Mouse (Mus musculus) MEL (cell line): ENCODE measurements around the gene Ap2b1.

Experiments used
- CTCF ChIP-seq, 3 experiments: IDR thresholded peaks in 2 of 3; conservative IDR thresholded peaks in 1 of 3; 2 replicates each; pipeline ENCODE4 v1.5.1; 2011 to 2012; ENCODE audit warnings: low read length in 3 of 3, low read depth in 2 of 3, mild to moderate bottlenecking in 2 of 3, improper control_type of control experiment in 1 of 3, inconsistent platforms in 1 of 3, mixed read lengths in 1 of 3, moderate library complexity in 1 of 3; ENCODE audit not compliant: control insufficient read depth in 1 of 3, insufficient read depth in 1 of 3, poor library complexity in 1 of 3, severe bottlenecking in 1 of 3
- GATA1 ChIP-seq: IDR thresholded peaks from 2 replicates; pipeline ENCODE4 v1.6.1; 2011; ENCODE audit warnings: low read depth, low read length, improper control_type of control experiment
- MAZ ChIP-seq: IDR thresholded peaks from 2 replicates; pipeline ENCODE4 v1.6.1; 2012; ENCODE audit warnings: low read depth, mild to moderate bottlenecking, inconsistent platforms, low read length, improper control_type of control experiment
- POLR2A ChIP-seq, 2 experiments: IDR thresholded peaks; 2 replicates each; pipeline ENCODE4 v1.6.1; 2011 to 2012; ENCODE audit warnings: low read length in 2 of 2, mild to moderate bottlenecking in 2 of 2, control low read depth in 1 of 2, improper control_type of control experiment in 1 of 2, low read depth in 1 of 2, moderate library complexity in 1 of 2; ENCODE audit not compliant: control insufficient read depth in 1 of 2, insufficient read depth in 1 of 2, poor library complexity in 1 of 2
- POLR2AphosphoS2 ChIP-seq: IDR thresholded peaks from 2 replicates; pipeline ENCODE4 v1.6.1; 2011; ENCODE audit warnings: low read length, improper control_type of control experiment
- POLR2AphosphoS5 ChIP-seq: IDR thresholded peaks from 2 replicates; pipeline ENCODE4 v1.6.1; 2012; ENCODE audit warnings: low read depth, borderline replicate concordance, mild to moderate bottlenecking, inconsistent platforms, low read length, moderate library complexity, mixed read lengths
- TCF12 ChIP-seq: IDR thresholded peaks from 2 replicates; pipeline ENCODE4 v1.6.1; 2014; ENCODE audit warnings: low read depth, mild to moderate bottlenecking, inconsistent platforms, low read length, improper control_type of control experiment, moderate library complexity
- UBTF ChIP-seq: IDR thresholded peaks from 2 replicates; pipeline ENCODE4 v1.6.1; 2012; ENCODE audit warnings: low read depth, mild to moderate bottlenecking, inconsistent platforms, low read length, improper control_type of control experiment, moderate library complexity, borderline replicate concordance; ENCODE audit not compliant: insufficient read depth
- USF1 ChIP-seq: IDR thresholded peaks from 2 replicates; pipeline ENCODE4 v1.6.1; 2014; ENCODE audit warnings: low read depth, mild to moderate bottlenecking, inconsistent platforms, low read length, improper control_type of control experiment, moderate library complexity
- ZC3H11A ChIP-seq: IDR thresholded peaks from 2 replicates; pipeline ENCODE4 v1.6.1; 2012; ENCODE audit warnings: low read depth, mild to moderate bottlenecking, inconsistent platforms, low read length, improper control_type of control experiment

- TF ChIP-seq MAZ (no peak), POLR2A (IDR thresholded peaks at IDR 0.05; ENCODE audit: control insufficient read depth in 1 of 2, insufficient read depth in 1 of 2, low read depth in 1 of 2, low read length in 2 of 2, poor library complexity in 1 of 2) (no peak), CTCF (IDR thresholded peaks at IDR 0.05 in 2 of 3, conservative IDR thresholded peaks at IDR 0.05 in 1 of 3; ENCODE audit: control insufficient read depth in 1 of 3, insufficient read depth in 1 of 3, low read depth in 2 of 3, low read length in 3 of 3, poor library complexity in 1 of 3, severe bottlenecking in 1 of 3) (peak; percentile 59 to 84 (median 75)), ZC3H11A (peak; percentile 61), GATA1 (no peak), UBTF (no peak), POLR2AphosphoS5 (no peak), USF1 (no peak), POLR2AphosphoS2 (no peak), TCF12 (no peak)
Measured at GRCm38 (mm10) chr11:83442596-83443267, 143.9 kb downstream of the Ap2b1 start.
